Mouse (Mus musculus) midbrain, embryonic 11.5 days (tissue): ENCODE data around the gene Rpl13a. TPM values are rescaled to one million over a fixed set of nuclear protein-coding genes. Genes with fewer than 3 reads are reported as not detected.

ENCODE experiments used
- ATAC-seq: fragments of 200-750 bp; cut with Nextera tagmentation; 2 replicates; pipeline ENCODE4 v1.8.0; 2017; ENCODE audit warnings: moderate TSS enrichment, moderate library complexity; ENCODE audit not compliant: low FRiP score
- DNase-seq: peaks from one replicate; pipeline ENCODE4 v3.0.0; 2015; ENCODE audit warnings: low spot score; ENCODE audit errors: missing footprints
- H3K27ac ChIP-seq: fragments of 300-500 bp; sonication (generic); 2 replicates; pipeline ENCODE4 v1.5.1; 2014; ENCODE audit warnings: low read depth, low read length
- H3K27me3 ChIP-seq: fragments of 300-500 bp; sonication (generic); 2 replicates; pipeline ENCODE4 v1.6.1; 2014; ENCODE audit warnings: mild to moderate bottlenecking, low read length, moderate library complexity, mixed read lengths; ENCODE audit not compliant: control insufficient read depth, insufficient read depth
- H3K36me3 ChIP-seq: fragments of 300-500 bp; sonication (generic); 2 replicates; pipeline ENCODE4 v1.6.1; 2014; ENCODE audit warnings: mild to moderate bottlenecking, low read length, moderate library complexity, mixed read lengths; ENCODE audit not compliant: control insufficient read depth, insufficient read depth
- H3K4me1 ChIP-seq: fragments of 300-500 bp; sonication (generic); 2 replicates; pipeline ENCODE4 v1.6.1; 2014; ENCODE audit warnings: low read length; ENCODE audit not compliant: control insufficient read depth, insufficient read depth
- H3K4me2 ChIP-seq: fragments of 300-500 bp; sonication (generic); 2 replicates; pipeline ENCODE4 v1.6.1; 2014; ENCODE audit warnings: mild to moderate bottlenecking, moderate library complexity
- H3K4me3 ChIP-seq: fragments of 300-500 bp; sonication (generic); 2 replicates; pipeline ENCODE4 v1.5.1; 2014; ENCODE audit warnings: low read depth, low read length
- H3K9ac ChIP-seq: fragments of 300-500 bp; sonication (generic); 2 replicates; pipeline ENCODE4 v1.6.1; 2014; ENCODE audit warnings: low read length
- H3K9me3 ChIP-seq: fragments of 300-500 bp; sonication (generic); 2 replicates; pipeline ENCODE4 v1.6.1; 2016; ENCODE audit warnings: low read length; ENCODE audit not compliant: control insufficient read depth
- WGBS: fragments of 180-500 bp; shearing (Covaris S2); extraction: QIAGEN DNeasy Blood & Tissue Kit; methylation state at CpG from one replicate; pipeline ENCODE4 v1.1.7; 2014; 5-methylcytosine and 5-hydroxymethylcytosine counted together
- polyA plus RNA-seq: library from polyadenylated mRNA; unstranded; fragments of >200 nt; fragmentation: Nextera tagmentation; extraction: Ambion mirVana; gene quantifications from 2 replicates; pipeline ENCODE4 v1.2.1, GENCODE M21; 2014

Gene Rpl13a
- polyA plus RNA-seq, 1 experiment from 2014 or later, result 1,290 TPM

DNA sequence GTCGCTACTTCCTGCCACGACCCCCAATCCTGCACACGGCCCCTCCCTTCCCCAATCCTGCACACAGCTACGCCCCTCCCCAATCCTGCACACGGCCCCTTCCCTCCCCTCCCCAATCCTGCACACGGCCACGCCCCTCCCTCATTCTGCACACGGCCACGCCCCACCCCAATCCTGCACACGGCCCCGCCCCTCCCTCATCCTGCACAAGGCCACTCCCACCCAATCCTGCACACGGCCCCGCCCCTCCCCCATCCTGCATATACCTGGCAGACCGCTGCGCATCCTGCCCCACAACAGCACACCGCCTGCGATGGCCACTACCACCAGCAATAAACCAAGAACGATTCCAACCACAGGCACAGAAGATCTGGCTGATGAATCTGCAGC is 35.0 kb downstream of the Rpl13a start:
- no peak overlapping the region for H3K4me3 ChIP-seq
- DNase-seq (no peak), ATAC-seq (no peak)
- no peak overlapping the region for H3K9ac ChIP-seq
- no peak overlapping the region for H3K27ac ChIP-seq
- WGBS, result 36% methylated on average over 17 of the region's 18 CpGs
- H3K27me3 ChIP-seq, result no peaks in the 10 kb centered on the region; the same call in 1 of the 2 replicates
- H3K9me3 ChIP-seq, result no peaks in the 10 kb centered on the region
- H3K36me3 ChIP-seq, result no peaks in the 10 kb centered on the region
- H3K4me1 ChIP-seq, result peaks cover 9% of the 10 kb centered on the region
- no peak overlapping the region for H3K4me2 ChIP-seq

DNA sequence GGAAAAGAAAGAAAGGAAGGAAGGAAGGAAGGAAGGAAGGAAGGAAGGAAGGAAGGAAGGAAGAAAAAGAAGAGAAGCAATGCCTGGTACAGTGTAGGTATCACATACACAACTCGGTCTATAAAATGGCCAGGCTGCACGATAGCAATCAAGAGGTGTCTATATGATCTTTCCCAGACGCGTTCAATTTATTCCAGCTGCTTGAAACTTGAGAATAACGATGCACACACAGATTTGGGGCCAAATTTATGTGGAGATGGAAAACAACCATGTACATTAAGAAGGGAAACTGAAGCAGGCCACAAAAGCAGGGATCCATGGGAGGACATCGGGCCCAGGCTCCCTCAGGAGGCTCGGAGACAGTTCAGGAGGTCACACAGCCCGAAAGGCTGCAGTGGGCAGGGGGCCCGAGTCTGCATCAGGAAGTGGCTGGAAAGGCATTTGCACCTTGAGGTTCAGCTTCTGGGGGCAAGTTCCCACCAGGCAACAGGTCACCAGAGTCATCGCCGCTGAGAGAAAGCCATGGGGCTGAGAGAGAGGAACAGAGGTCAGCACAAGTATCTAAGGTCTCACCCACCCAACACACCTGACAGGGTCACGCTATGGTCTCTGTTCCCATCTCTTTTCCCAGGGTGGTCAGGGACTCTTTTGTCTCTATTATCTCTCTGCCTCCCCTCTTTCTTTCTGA is 35.6 kb downstream of the Rpl13a start:
- DNase-seq, result peak; percentile 88
- Histone ChIP-seq H3K27ac (no peak overlapping the region), H3K9ac (no peak overlapping the region), H3K9me3 (no peaks in the 10 kb centered on the region), H3K36me3 (no peaks in the 10 kb centered on the region), H3K4me1 (peaks cover 9% of the 10 kb centered on the region), H3K4me3 (no peak overlapping the region), H3K4me2 (no peak overlapping the region), H3K27me3 (no peaks in the 10 kb centered on the region; the same call in 1 of the 2 replicates)
- WGBS, result 73% methylated on average over 12 of the region's 12 CpGs
- no peak for ATAC-seq

DNA sequence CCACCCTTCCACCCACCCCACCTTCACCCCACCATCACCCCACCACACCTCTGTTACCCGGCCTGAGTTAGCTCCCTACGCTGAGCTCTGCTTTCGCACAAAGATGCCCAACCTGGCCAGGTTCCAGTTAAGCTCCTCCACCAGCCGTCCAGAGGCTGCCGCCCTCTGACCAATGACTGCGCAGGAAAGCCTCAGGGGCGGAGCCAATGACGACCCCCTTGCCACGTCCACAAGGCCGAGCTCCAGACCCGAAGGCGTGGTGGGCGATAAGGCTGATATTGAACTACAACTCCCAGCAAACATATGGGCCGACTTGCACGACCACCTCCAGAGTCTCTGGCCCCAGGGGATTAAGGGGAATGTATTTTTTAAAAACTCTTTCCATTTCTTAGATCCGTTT is 36.5 kb downstream of the Rpl13a start, which contains the start of gene Rcn3:
Rcn3 (minus strand) TSS at position 174 of the 400 bp plus-strand sequence.
- Histone ChIP-seq H3K9ac (peak within 1 kb of the TSS; percentile 56), H3K36me3 (no peaks in the 10 kb centered on the region), H3K4me3 (peak within 1 kb of the TSS; percentile 44), H3K4me2 (peak within 1 kb of the TSS; percentile 64), H3K27ac (no peak within 1 kb of the TSS), H3K4me1 (peaks cover 9% of the 10 kb centered on the region), H3K27me3 (no peaks in the 10 kb centered on the region; the same call in 1 of the 2 replicates), H3K9me3 (no peaks in the 10 kb centered on the region)
- DNase-seq (peak; percentile 98), ATAC-seq (peak; percentile 95)
- under 1% methylated on average over 16 of the region's 16 CpGs for WGBS

DNA sequence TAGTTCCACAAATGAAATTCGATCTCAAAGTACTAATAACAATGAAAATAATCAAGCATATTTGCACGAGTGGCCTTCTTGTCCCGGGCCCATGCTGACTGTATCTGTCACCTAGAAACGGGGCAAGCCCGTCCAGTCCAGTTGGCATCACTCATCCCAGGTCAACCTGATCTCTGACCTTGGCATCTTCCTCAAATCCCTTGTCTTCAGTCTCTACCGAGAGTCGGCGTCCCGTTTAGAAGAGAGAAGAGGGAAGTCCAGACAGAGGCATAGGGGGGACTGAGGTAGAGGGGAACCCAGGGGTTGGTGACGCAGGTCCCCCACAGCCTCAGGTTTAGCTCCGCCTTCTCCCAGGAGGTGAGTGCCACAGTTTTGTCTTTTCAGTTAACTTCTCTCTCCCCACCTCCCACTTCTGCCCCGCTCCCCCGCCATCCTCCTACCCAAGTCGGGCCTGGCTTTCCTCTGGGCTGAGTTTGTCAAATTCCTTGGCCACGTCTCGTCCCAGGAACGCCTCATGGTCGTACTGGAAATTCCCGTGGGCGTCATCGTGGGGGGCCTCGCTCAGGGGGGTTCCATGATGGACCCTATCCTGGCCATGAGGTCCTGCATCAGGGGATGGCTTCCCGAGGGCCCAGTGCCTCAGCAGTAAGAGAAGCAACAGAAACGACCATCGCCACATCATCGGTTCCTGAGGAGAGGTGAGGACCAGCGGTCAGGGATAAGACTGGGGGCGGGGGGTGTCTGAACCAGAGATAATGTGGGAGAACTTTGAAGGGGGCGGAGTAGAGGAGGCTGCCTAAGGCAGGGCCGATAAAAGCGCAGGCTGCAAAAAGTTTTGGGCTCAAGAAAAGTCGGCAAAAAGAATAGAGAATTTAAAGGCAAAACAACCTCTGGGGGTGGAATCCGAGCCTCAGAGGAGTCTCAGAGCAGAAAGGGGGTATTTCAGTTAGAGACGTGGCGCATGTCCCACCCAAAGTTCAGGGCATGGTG is 37.3 kb downstream of the Rpl13a start:
- Histone ChIP-seq H3K4me2 (peak overlapping the region; percentile 64), H3K27me3 (no peaks in the 10 kb centered on the region; the same call in 1 of the 2 replicates), H3K4me1 (peaks cover 9% of the 10 kb centered on the region), H3K4me3 (peak overlapping the region; percentile 44), H3K36me3 (no peaks in the 10 kb centered on the region; the same call in 1 of the 2 replicates), H3K9ac (peak overlapping the region; percentile 56), H3K27ac (no peak overlapping the region), H3K9me3 (no peaks in the 10 kb centered on the region)
- WGBS, result 15% methylated on average over 35 of the region's 35 CpGs
- peak; percentile 36 for ATAC-seq
- DNase-seq, result peak; percentile 88

DNA sequence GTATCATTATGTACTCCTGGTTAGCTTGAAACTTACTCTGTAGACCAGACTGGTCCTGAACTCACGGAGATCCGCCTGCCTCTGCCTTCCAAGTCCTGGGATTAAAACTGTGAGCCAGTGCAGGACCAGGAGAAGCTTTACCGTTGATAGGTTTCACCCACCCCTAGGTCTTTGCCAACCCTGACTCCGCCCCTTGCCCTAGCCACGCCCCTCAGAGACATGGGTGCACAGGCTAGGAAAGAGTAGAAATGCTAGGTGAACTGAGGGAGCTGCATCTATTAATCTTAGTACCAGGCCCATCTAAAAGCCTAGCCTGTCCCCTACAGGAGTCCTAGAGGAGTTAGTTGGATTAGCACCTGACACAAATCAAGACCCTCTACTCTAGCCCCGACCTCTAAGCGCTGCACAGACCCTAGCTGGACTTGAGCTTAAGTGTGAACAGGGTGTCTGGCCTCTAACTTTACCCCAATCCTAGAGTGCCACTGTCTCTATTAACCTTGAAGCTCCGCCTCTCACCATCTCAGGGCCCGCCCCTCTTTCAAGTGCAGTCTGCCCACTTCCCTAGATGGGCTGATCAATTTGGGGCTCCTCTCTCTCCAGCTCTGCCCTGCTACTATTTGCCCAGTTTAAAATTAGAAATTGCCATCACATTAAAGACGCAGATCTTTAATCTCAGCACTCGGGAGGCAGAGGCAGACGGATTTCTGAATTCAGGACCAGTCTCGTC is 38.1 kb downstream of the Rpl13a start:
- H3K4me2 ChIP-seq, result no peak overlapping the region
- no peaks in the 10 kb centered on the region for H3K9me3 ChIP-seq
- no peaks in the 10 kb centered on the region; the same call in 1 of the 2 replicates for H3K27me3 ChIP-seq
- no peak for DNase-seq
- no peak overlapping the region for H3K4me3 ChIP-seq
- no peak for ATAC-seq
- H3K4me1 ChIP-seq, result peaks cover 9% of the 10 kb centered on the region
- H3K9ac ChIP-seq, result no peak overlapping the region
- 81% methylated on average over 13 of the region's 13 CpGs for WGBS
- H3K27ac ChIP-seq, result no peak overlapping the region
- H3K36me3 ChIP-seq, result peaks cover 3% of the 10 kb centered on the region; the same call in 1 of the 2 replicates

DNA sequence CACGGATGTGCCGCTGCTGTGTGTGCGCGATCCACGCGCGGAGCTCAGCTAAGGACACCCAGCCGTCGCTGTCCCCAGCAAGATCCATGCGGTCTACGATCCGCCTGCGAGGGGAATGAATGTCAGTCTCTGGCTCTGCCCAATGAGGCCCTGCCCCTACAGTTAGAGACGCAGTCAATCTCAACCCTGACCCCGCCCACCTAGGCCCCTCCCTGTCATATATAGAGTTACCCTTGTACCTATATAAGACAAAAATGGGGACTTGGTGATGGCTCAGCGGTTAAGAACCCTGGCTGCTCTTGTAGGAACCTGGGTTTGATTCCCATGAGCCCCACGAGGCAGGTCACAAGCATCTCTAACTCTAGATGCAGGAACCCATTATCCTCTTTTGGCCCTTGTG is 40.0 kb downstream of the Rpl13a start:
- no peak overlapping the region for H3K4me3 ChIP-seq
- no peak overlapping the region for H3K27ac ChIP-seq
- no peaks in the 10 kb centered on the region for H3K9me3 ChIP-seq
- no peak for DNase-seq
- no peak for ATAC-seq
- 95% methylated on average over 17 of the region's 17 CpGs for WGBS
- H3K27me3 ChIP-seq, result no peaks in the 10 kb centered on the region; the same call in 1 of the 2 replicates
- H3K4me2 ChIP-seq, result no peak overlapping the region
- H3K9ac ChIP-seq, result no peak overlapping the region
- H3K36me3 ChIP-seq, result peaks cover 5% of the 10 kb centered on the region; the same call in 1 of the 2 replicates
- peaks cover 9% of the 10 kb centered on the region for H3K4me1 ChIP-seq

DNA sequence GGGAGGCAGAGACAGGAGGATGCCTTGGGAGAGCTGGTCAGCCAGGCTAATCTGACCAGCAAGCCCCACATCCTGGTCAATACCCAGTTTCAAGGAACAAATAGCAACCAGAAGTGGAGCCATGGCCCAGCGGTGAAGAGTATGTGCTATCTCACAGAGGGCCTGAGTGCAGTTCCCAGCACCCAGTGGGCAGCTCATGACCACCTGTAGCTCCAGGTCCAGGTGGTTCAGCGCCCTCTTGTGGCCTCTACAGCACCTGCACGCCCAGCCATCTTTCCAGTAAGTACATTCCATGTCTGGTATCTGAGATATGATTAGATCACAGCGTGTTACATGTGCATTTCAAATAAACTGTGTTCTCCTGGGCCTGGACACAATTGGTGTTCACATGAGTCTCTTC is 42.5 kb downstream of the Rpl13a start:
- ATAC-seq, result no peak
- no peak overlapping the region for H3K4me2 ChIP-seq
- no peak overlapping the region for H3K9ac ChIP-seq
- H3K36me3 ChIP-seq, result peaks cover 5% of the 10 kb centered on the region; the same call in 1 of the 2 replicates
- H3K9me3 ChIP-seq, result no peaks in the 10 kb centered on the region
- H3K4me3 ChIP-seq, result no peak overlapping the region
- DNase-seq, result no peak
- no peak overlapping the region for H3K27ac ChIP-seq
- no peaks in the 10 kb centered on the region; the same call in 1 of the 2 replicates for H3K27me3 ChIP-seq
- peaks cover 2% of the 10 kb centered on the region for H3K4me1 ChIP-seq
- WGBS, result 75% methylated on average over 4 of the region's 4 CpGs

DNA sequence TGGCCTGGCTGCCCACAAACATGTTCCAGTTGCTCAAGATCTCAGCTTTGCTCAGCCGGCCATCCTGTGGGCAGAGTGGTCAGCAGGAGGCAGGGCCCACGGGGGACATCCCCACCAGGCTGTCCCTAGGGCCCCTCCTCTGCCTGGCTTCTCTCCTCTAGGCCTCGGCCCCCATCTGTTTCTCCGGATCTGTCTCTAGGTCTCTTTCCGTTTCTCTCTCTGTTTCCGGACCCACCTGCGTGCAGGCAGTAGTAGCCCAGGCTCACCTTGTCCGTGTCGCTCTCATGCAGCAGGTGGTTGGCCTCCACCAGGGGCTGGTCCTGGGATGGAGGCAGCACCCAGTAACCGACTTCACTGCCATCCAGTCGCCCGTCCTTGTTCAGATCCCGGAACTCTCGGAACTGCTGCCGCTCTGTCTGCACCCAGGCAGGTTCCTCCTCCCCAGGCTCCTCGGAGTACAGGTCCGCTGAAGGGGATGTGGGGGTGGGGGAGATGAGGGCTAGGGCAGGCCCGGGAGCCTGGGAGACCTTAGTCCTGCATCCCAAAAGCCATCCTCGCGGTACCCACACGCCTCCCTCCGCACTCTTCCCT is 45.2 kb downstream of the Rpl13a start:
- no peak overlapping the region for H3K9ac ChIP-seq
- no peaks in the 10 kb centered on the region for H3K4me1 ChIP-seq
- H3K27me3 ChIP-seq, result no peaks in the 10 kb centered on the region
- 87% methylated on average over 21 of the region's 22 CpGs for WGBS
- ATAC-seq, result no peak
- H3K9me3 ChIP-seq, result no peaks in the 10 kb centered on the region
- no peak for DNase-seq
- H3K27ac ChIP-seq, result no peak overlapping the region
- H3K4me2 ChIP-seq, result no peak overlapping the region
- peaks cover 5% of the 10 kb centered on the region; the same call in 1 of the 2 replicates for H3K36me3 ChIP-seq
- H3K4me3 ChIP-seq, result no peak overlapping the region
